Mouse (Mus musculus) MEL-GATA-1-ER (cell line): ENCODE measurements around the gene Duox2.
"Not testable (repeated sequence)": the region's sequence is repeated elsewhere in the genome, so short reads cannot be mapped to it uniquely, and the experiment has no call there.

Experiments
- DNase-seq: peaks from one replicate; pipeline ENCODE4 v3.0.0-alpha.2; 2012; ENCODE audit warnings: low read depth; ENCODE audit errors: extremely low read depth

Duox2 gene

GRCm38 (mm10) chr2:122298096-122298499, at the start of gene Duox2:
Gene Duox2, minus strand, starts transcription at chr2:122298449.
- no peak for DNase-seq

- no peak for DNase-seq
Observed at GRCm38 (mm10) chr2:122347257-122347656, 49.0 kb upstream of the Duox2 start.

- not testable (repeated sequence) for DNase-seq
Observed at GRCm38 (mm10) chr2:122346164-122346563, 47.9 kb upstream of the Duox2 start.

GRCm38 (mm10) chr2:122345106-122345893, 47.1 kb upstream of the Duox2 start:
- no peak for DNase-seq

GRCm38 (mm10) chr2:122337291-122337690, 39.0 kb upstream of the Duox2 start:
- no peak for DNase-seq

- DNase-seq, result peak; percentile 50
Observed at GRCm38 (mm10) chr2:122334170-122334569, 35.9 kb upstream of the Duox2 start.

GRCm38 (mm10) chr2:122332222-122332621, 34.0 kb upstream of the Duox2 start:
- no peak for DNase-seq

- DNase-seq, result not testable (repeated sequence)
Observed at GRCm38 (mm10) chr2:122330317-122330716, 32.1 kb upstream of the Duox2 start.

GRCm38 (mm10) chr2:122327986-122328385, 29.7 kb upstream of the Duox2 start:
- DNase-seq, result no peak

- no peak for DNase-seq
Observed at GRCm38 (mm10) chr2:122325361-122325760, 27.1 kb upstream of the Duox2 start.

DNA sequence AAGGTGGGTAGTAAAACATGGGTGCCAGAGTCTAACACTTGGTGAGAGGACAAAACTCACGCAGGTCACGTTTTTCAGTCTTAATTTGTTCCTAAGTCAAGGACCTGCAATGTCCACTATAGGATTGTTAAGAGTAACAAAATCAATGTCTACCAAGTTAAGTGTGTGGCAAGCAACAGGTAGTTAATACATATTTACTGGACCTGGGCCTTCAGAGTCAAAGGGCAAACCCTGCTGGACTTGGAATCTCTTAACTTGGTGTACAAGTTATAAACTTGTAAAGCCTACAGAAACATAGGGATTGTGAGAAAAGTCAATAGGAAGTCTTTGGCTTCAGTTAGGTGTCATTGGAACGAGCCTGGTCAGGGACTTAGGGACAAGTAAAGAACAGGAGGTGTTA, 26.3 kb upstream of the Duox2 start:
- no peak for DNase-seq

GRCm38 (mm10) chr2:122323960-122324359, 25.7 kb upstream of the Duox2 start:
- no peak for DNase-seq

- no peak for DNase-seq
Observed at GRCm38 (mm10) chr2:122317384-122317783, 19.1 kb upstream of the Duox2 start.

DNA sequence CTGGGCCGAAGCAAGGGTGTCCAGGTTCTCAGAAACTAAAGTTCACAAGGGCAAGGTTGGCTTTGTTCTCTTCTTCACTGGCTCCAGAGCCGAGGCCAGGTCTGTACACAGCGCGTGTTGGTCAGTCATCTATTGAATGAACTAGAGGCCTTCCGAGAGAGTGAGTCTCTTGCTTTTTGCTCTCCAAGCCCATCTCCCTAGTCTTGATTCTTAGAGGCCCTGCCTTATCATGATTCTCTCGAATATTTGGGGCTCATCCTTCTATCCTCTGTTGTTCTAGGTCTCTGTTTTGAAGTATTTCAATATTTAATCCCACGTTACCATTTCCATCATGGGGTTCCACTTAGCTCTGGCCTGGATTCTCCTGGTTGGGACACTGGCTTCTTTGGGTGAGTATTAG, 17.1 kb upstream of the Duox2 start, which contains the start of gene Duox1:
TSS of gene Duox1 (plus strand) at position 301 of the 400 bp plus-strand sequence.
- DNase-seq, result no peak

- no peak for DNase-seq
Observed at GRCm38 (mm10) chr2:122313536-122313935, 15.3 kb upstream of the Duox2 start, which contains the start of gene Duoxa1. Gene Duoxa1, minus strand, starts transcription at chr2:122313730.

DNA sequence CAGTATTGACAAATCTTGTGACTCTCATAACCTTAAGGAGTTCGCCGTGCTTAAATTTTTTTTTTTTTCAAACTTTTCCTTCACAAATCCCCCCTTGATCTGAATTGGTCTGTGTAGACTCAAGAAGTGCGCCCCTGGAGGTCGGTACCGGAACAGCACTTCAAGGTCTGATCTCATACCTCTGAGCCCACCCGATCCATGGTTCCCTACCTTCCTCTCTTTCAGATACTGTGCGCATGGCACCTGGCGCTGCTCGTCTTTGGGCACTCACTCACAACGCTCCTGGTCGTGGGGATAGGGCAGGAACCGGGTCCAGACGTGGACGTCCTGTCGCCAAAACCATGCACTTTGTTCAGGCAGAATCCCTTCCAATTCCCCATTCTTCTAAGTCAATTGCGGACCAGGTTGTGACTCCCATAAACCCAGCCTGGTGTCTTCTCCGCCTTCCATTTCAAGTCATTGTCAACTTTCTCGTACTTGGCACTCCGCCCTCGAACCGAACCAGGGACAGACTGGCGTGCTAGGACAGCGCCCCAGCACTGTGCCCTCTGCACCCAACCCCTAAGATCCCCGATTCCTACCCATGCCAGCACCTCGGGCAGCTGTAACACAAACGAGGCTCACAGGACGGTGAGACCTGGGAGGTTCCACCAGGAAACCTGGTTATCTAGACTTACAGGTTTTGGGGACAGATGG, 14.6 kb upstream of the Duox2 start:
- DNase-seq, result peak; percentile 27

GRCm38 (mm10) chr2:122311561-122311960, 13.3 kb upstream of the Duox2 start:
- no peak for DNase-seq

- DNase-seq, result no peak
Observed at GRCm38 (mm10) chr2:122309647-122310046, 11.4 kb upstream of the Duox2 start.

GRCm38 (mm10) chr2:122306184-122306583, 7.9 kb upstream of the Duox2 start:
- no peak for DNase-seq

DNA sequence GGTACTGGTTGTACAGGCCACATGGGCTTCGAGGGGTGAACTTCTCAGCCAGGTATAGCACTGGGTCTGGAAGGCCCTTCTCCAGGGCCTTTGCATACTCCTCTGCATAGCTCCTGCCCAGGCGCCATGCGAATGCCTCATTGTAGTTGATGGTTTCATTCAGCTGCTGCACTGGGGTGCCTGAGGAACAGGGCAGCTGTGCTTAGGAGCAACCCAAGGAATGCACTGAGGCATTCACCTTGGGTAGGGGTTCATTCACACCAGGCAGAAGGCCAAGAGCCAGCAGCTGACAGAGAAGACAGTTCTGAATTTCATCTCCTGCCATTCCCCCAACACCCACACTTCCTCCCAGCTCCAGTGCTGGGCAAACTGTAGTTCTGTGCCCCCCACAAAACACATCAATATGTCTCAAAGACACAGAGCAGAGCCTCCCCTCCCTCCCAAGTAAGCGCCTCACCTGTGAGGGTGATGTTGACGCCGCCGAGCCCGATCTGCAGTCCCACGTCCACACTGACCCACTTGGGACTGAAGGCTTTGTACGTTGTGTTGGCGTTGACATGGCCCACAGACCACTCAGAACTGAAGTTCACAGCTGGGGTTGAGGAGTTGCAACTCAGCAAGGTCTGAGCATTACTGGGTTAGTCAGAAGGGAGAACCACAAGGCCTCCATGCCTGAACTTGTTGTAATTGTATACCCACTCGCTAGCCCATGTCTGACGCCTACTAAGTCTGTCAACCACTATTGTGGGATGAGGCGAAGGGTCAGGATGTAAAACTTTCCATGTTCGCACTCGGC, 7.0 kb upstream of the Duox2 start:
- no peak for DNase-seq

- no peak for DNase-seq
Observed at GRCm38 (mm10) chr2:122304544-122304943, 6.3 kb upstream of the Duox2 start.
